Mouse (Mus musculus): ENCODE results near the gene Gm11634.
A peak's percentile ranks its signal among the peaks of the same experiment; 100 is the strongest.

Gm11634 gene

DNA sequence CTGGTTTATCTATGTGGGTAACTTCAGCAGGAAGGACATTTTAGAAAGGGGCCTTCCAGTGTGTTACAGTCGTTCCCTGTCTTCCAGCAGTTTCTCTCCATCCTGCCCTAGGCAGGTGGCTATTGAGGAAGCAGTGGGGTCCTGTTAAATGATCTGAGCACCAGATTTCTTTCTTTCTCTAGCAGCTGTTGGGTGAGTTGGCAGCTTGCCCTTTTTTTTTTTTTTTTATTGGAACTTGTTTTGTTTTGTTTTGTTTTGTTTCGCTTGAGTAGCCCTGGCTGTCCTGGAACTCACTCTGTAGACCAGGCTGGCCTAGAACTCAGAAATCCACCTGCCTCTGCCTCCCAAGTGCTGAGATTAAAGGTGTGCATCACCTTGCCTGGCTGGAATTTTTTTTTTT lies 42.1 kb downstream of the Gm11634 start:
- DNase-seq, result no peak

DNA sequence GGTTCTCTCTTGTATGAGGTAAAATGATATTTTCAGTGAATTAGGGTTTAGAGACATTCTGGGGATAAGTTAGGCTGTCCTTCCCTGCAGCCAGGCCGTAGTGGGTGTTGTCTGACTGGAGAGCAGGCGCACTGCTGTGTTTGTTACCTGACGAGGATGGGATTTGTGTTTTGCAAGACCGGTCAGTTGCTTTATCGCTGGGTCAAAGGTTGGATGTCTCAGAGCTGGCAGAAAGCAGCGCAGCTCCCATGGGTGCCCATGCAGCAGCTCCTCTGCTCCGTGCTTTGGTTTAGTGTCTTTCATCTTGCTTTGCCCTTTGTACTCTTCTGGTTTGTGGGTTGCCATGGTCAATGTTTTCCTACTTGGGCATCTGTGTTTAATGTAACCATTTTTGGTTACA lies 42.5 kb downstream of the Gm11634 start:
- no peak for DNase-seq

DNA sequence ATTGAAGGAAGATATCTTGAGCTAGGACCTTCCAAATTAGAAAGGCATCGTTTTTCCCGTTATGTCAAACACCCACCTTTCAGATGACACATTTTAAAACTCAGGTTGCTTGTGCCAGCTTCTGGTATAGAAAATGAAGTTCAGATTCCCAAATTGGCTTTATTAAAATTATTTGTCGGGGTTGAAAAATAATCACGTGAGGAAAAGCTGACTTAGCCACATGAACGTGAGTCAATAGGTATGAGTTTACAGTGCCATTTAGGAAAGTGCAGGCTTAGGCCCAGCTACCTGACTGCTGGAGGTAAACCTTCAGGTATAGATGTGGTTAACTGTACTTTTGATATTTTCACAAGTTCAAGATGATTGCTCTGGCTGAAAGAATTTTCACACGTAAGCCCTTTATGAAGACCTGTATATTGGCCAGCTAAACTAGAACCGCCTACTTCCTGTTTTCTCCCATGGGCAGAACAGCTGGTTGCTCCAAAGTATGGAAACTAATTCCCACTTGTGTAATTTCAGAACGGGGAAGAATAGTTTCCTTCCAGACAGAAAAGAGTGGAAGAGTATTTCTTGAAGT lies 45.6 kb downstream of the Gm11634 start:
- no peak for DNase-seq

DNA sequence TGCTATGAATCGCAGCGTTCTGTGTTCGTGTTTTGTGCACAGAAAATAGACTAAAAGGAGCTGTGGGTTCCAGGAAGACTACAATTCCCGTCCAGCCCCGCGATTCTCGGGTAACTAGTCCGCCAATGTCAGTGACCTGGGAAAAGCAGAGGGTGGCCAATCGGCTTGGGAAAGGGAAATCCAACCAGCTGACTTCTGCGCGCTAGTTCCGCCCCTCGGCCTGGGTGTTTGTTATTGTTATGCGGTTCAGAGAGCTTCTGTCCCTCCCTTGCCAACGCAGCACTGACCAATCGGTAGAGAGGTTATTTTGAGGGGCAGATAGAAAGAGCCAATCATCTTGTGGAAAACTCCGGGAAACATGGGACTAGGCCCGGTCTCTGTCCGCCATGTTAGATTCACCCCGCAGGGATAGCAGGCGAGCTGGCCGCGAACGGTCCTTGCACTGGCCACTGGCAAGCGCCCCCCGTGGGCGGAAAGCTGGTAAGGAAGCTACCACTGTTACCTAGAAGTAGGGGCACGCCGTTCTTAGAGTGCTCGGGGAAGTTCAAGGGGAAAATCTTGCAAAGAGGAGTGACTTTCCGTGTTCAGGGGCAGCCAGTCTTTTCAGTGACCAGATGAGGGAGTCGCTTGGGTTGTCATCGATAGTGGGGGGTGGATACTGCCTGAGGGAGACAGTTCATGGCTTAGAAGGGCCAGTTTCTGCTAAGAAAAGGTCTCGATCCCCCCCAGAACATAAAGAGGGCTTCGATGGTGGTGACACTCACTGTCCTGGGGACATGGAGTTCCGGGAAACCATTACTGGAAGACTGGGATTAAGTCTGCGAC lies 46.4 kb downstream of the Gm11634 start:
- DNase-seq, result peak in 1 of 2 experiments; percentile 94

DNA sequence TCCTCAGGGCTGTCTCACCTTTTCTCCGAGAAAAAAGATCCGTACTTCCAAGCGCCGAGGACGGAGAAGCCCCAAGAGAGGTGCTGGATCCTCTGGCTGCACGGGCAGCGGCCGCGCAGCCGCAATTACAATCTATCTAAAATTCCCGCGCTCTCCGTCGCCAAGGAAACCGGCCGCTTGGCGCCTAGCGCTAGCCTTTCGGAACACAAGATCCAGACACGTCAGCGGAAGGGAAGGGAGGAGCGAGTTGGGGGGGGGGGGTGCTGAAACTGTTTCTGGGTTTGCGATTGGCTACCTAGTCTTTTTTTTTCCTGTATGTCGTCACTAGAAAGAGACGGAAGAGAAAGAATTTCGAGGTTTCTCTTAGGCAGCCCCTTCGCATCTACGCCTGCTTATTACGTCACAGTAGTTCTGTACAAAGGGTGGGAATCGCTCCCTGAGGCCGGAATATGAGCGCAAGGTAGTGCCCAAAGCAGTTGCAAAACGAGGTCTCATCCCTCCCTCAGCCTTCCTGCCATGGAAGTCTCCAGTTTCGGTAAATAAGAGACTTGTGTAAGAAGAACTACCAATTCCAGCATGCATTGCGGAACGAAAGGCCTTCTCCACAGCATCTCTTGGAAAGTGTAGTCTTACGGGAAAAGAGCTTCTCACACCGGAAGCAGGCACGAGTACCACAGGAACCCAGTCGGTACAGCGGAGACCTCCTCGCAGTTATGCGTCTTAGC lies 47.1 kb downstream of the Gm11634 start, which contains the start of the genes Brca1 and Nbr1:
Gene Brca1, minus strand, starts transcription at position 205 of the 725 bp plus-strand sequence.
Gene Nbr1, plus strand, starts transcription at position 399 of the 725 bp plus-strand sequence.
- DNase-seq, result peak; percentile 78 to 83

DNA sequence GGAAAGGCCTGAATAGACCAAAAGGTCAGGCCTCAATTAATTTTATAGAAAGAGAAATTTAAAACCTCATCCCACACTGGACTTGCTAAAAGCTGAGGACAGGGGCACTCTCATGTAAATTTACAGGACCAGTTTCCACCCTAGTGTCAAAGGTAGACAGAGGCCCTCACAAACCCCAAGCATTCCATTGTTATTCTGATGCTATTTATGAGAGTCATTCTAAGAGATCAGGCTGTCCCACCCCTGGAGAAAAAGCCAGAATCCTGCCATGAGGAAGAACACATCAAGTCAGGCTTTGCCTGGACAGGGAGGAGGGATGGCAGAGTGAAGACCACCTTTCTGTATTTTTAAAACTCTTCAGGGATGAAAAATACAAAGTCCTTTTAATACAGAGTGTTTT lies 50.5 kb downstream of the Gm11634 start:
- no peak for DNase-seq

DNA sequence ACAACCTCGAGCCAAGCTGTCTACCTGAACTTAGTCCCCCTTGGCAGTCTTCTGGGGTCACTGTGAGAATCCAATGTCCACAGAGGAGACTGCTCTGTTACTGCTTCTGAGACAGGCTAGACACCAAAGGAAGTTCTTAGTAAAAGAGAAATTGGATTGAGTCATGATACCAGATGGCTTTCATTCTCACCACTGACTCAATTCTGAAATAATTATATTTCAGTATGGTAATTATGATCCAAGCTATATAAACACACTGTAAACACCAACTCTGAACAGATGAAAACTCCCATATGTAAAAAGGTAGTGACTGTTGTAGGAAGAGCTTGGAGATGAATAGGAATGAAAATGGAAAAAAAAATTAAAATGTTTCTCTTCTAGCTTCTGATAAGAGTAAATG lies 54.9 kb downstream of the Gm11634 start:
- DNase-seq, result no peak

All from spleen, adult 18-20 months (tissue).